Mouse (Mus musculus): ENCODE measurements around the gene Gnai2.
"Not testable (repeated sequence)": the region's sequence is repeated elsewhere in the genome, so short reads cannot be mapped to it uniquely, and the experiment has no call there.

Gene Gnai2

DNA sequence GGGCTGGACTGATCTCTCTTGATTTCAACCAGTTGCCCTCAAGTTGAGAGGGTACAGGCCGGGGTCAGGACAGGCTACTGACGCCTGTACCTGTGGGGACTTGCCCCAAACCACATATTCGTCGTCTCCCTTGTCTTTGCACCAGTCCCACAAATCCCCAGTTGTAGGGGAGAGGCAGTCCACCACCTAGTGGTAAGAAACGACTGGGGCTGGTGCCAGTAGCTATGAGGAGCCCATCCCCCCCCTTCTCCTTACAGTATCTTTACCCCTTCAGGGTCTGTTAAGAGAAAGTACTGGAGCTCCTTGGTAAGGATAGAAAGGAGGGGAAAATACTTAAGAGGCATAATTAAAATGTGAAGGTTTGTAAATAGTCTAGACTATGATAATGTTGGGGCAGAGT lies 69.6 kb downstream of the Gnai2 start:
- DNase-seq = not testable (repeated sequence)

All from right cerebral cortex, postnatal 25 days (tissue).